In genomic region chr2:38378849-38379545, GRCm38 (mm10) we compare ENCODE assay signal across 9 mouse cellular contexts. TPM values are rescaled to one million over a fixed set of nuclear protein-coding genes. Genes with fewer than 3 reads are reported as not detected.
DNase-seq lines count a peak whose midpoint lies in the region; ATAC-seq lines count a peak whose summit lies in the region.
"Had no signal": no experiment of that assay in that cellular context is flagged by ENCODE, and none has a peak within 500 bp of the region (broad histone marks: within the 10 kb centered on the region; RNA-seq: fewer than 3 reads in every experiment).

No protein-coding gene starts in this region.

- 10% methylated on average over 28 of the region's 29 CpGs for WGBS in forebrain, embryonic 13.5 days
- 4% methylated on average over 29 of the region's 29 CpGs for WGBS in liver, embryonic 15.5 days (ENCODE audit: insufficient replicate concordance)

- no peaks in the 10 kb centered on the region for H3K9me3 ChIP-seq in forebrain, embryonic 13.5 days (replicated peaks)
- no peaks in the 10 kb centered on the region for H3K9me3 ChIP-seq in liver, embryonic 15.5 days (replicated peaks)

- H3K27me3 ChIP-seq in forebrain, embryonic 13.5 days = peaks cover 20% of the 10 kb centered on the region
- peaks cover 77% of the 10 kb centered on the region for H3K27me3 ChIP-seq in liver, embryonic 15.5 days

- H3K27ac ChIP-seq in forebrain, embryonic 13.5 days = no peak overlapping the region
- no peak overlapping the region for H3K27ac ChIP-seq in liver, embryonic 15.5 days (replicated peaks)

- peak overlapping the region; percentile 34; the same call in 1 of the 2 replicates for H3K9ac ChIP-seq in forebrain, embryonic 13.5 days
- H3K9ac ChIP-seq in liver, embryonic 15.5 days = no peak overlapping the region

- DNase-seq in kidney, adult 18-20 months = peak; percentile 36
- DNase-seq in kidney, adult 9 months = no peak
- peak; percentile 75 for DNase-seq in cerebellum, adult 11 months
- no peak for DNase-seq in layer of hippocampus, postnatal 25 days (ENCODE audit: extremely low spot score in 1 of 2, low spot score in 1 of 2)
- no peak for DNase-seq in adrenal gland, adult 18-20 months (ENCODE audit: low spot score in 2 of 2)

- no peak for ATAC-seq in forebrain, embryonic 13.5 days
- ATAC-seq in liver, embryonic 15.5 days (ENCODE audit: insufficient read depth) = no peak
- no peak for ATAC-seq in monocyte, adult 5-6 weeks (replicated peaks; ENCODE audit: insufficient number of reproducible peaks, low FRiP score, low TSS enrichment, poor library complexity, severe bottlenecking)

- peak overlapping the region; percentile 20 for H3K4me3 ChIP-seq in forebrain, embryonic 13.5 days
- H3K4me3 ChIP-seq in liver, embryonic 15.5 days (replicated peaks) = no peak overlapping the region; the same call in 1 of the 2 replicates

- H3K36me3 ChIP-seq in forebrain, embryonic 13.5 days (ENCODE audit: poor library complexity, severe bottlenecking) = no peaks in the 10 kb centered on the region
- no peaks in the 10 kb centered on the region for H3K36me3 ChIP-seq in liver, embryonic 15.5 days (replicated peaks)

- H3K4me1 ChIP-seq in forebrain, embryonic 13.5 days = peaks cover 27% of the 10 kb centered on the region
- no peaks in the 10 kb centered on the region for H3K4me1 ChIP-seq in liver, embryonic 15.5 days (replicated peaks)

- peak overlapping the region; percentile 53 for H3K4me2 ChIP-seq in forebrain, embryonic 13.5 days
- peak overlapping the region; percentile 36 for H3K4me2 ChIP-seq in liver, embryonic 15.5 days

RNA-seq across cellular contexts. Expression of gene Lhx2, which starts 39.9 kb away (rescaled TPM):
- 153 and 167 TPM in 2 replicates for polyA plus RNA-seq in forebrain, embryonic 13.5 days (2015; fragmentation: Nextera tagmentation; extraction: Ambion mirVana)
- 1.5 and 1.9 TPM in 2 replicates for polyA plus RNA-seq in liver, embryonic 15.5 days (2015; fragmentation: Nextera tagmentation; extraction: Ambion mirVana)
- 10 to 100 TPM; 96.0 to 98.3 TPM for total RNA-seq in layer of hippocampus, postnatal 25 days (2021)
- total RNA-seq in monocyte, adult 5-6 weeks (2017) = not detected in 3 replicates
- total RNA-seq in adrenal gland, adult 18-20 months (2021) = not detected
- total RNA-seq: adrenal gland, postnatal 36 days had no signal

Comparison
In these comparisons a context has a peak if more than half of its experiments do, and no peak if none do; other contexts are left out.
1. DNase-seq: peak in kidney, adult 18-20 months (single experiment) and cerebellum, adult 11 months (single experiment); none in kidney, adult 9 months (single experiment), layer of hippocampus, postnatal 25 days (0 of 2) and adrenal gland, adult 18-20 months (0 of 2).
2. RNA of gene Lhx2, which starts 39.9 kb away (total RNA-seq): 96.0 to 98.3 TPM in layer of hippocampus, postnatal 25 days; not detected in adrenal gland, adult 18-20 months and not detected in monocyte, adult 5-6 weeks; every median in the first group is over 10 times any median in the second.